Mouse (Mus musculus) thymus, postnatal 14 days (tissue): Measurements from ENCODE around the gene Adamts20.
A peak's percentile ranks its signal among the peaks of the same experiment; 100 is the strongest.

Experiments
- DNase-seq: peaks from one replicate; pipeline ENCODE4 v3.0.0; 2021

Adamts20 gene

DNA sequence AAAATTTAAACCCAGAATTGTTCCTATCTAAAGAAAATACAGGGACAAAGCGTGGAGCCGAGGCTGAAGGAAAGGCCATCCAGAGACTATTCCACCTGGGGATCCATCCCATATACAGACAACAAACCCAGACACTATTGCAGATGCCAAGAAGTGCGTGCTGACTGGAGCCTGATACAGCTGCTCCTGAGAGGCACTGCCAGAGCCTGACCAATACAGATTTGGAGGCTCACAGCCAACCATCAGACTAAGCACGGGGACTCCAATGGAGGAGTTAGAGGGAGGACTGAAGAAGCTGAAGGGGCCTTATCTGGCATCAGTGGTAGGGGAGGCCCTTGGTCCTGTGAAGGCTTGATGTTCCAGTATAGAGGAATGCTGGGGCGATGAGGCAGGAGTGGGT is 138.6 kb downstream of the Adamts20 start:
- no peak for DNase-seq

DNA sequence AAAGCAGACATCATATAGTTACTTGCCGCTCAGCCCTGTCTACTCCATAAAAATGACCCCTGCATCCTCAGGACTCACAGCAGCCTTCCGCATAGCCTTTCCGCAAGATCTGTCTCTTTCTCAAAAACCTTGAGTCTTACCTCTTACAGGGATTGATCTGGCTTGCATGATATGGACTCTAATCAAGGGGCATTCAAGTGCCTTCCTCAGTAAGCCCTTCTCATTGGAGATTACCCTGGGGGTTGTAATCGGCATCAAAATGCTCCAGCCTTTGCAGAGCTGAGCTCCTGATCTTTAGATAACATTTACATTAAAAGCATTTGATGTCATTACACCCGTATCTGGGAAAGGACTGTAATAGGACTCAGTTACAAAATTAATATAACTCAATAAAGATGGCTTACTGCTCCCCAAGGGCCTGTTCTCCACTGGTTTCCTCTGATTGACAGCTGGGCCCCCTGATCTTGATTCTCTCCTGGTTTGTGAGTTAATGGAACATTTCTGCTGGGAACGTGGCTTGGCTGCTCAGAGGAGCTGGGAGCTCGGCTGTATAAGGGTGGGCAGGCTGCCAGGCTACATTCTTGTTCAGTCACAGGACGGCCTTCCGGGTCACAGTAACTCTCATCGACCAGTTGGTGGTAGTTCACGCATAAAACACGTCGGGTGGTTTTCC is 139.6 kb downstream of the Adamts20 start:
- DNase-seq, result no peak

DNA sequence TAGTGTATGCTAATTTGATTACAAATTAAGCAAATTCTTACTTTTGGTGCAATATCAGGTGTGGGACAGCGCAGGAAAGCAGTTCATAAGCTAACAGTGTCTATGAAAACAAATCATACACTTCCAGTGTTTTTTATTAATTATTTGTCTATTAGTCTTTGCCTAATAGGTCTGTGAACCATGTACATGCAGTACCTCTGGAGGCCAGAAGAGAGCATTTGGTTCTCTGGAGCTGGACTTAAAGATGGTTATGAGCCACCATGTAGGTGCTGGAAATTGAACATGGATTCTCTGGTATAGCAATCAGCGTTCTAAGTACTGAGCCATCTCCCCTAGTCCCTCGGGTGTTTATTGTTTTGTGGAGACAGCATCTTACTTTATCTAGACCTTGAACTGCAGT is 149.0 kb downstream of the Adamts20 start:
- DNase-seq, result no peak

DNA sequence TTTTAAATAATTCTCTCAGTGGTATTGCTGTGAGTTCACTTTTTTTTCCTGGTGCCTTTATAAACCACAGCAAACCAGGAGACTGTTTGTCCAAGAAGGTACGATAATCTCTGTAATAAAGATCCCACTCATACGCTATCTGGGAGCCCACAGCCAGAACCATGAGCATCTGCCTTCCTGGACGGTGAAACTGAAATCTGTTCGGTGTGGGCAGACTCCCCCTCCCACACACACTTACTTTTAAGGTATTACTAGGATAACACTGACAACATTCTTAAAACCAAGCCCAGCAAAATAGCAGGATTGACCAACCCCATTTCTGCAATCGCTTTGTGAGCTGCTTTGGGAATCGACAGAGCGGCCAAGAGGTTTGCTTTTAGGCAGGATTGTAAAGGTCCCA is 155.5 kb downstream of the Adamts20 start:
- no peak for DNase-seq

DNA sequence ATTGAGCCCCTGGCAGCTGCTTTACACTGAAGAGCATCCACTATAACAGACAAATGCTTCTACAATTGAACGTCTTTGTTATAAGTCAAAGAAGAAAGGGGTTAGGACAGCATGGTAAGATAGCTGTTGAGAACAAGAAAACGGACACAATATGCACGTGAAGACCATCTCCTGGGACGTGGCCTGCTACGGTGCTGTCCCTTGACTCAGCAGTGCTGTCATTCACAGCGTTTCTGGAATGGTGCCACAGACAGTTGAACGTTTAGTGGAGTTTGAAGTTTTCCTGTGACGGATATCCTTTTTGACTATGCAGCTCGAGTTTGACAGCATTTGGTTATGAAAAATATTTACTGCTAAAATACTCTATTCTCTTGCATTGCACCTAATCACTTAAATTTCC is 157.3 kb downstream of the Adamts20 start:
- no peak for DNase-seq

DNA sequence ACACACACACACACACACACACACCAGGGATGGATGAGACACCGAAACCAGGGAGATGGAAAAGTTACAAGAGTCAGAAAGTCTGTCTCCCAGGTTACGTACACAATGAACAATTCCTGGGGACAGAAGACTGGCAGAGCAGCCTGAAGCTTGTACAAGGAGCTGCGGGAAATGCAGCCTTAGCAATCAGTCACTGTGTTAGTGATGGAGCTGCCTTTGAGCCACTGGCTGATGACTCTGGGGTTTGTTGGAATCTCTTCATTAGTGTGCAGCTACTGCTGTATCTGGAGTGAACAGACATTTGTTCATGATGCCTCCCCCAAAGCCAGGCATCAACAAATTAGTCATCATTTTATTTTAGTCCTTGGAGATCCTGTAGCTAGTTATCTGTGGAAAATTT is 162.1 kb downstream of the Adamts20 start:
- DNase-seq, result no peak

DNA sequence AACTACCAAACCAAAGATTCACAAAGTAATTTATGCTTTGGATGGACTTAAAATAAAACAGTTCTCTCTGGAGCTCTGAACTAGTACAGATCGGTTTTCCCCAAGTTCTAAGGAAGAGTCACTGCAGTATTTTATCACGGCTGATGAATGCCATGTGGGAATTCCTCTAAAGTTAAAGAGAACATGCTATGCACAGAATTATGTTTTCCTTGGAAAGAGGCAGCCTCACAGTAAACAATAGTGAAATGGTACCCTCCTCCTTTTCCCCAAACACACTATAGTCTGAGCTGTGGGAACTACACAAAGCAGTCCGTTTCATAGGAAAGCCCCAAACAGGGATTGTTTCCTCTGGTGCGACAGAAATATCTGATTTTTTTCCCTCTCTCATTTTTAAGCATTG is 171.1 kb downstream of the Adamts20 start:
- DNase-seq, result no peak

DNA sequence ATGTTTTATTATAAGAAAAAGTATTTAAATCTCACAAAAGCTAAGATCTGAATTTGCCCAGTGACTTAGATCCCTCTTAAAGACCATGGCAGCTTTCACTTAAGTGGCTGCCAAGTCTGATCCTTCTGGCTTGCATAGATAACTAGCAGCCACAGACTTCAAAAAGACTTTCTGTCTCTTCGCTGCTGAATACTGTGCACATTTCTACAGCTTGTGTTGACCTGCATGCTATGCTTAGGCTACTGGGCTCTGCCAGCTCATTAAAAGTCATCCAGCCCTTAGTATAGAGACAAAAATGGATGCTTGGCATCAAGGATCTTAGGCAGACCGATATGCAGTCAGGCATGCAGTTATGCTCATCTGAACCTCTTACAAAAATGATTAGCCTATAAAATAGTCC is 177.2 kb downstream of the Adamts20 start:
- DNase-seq, result no peak

DNA sequence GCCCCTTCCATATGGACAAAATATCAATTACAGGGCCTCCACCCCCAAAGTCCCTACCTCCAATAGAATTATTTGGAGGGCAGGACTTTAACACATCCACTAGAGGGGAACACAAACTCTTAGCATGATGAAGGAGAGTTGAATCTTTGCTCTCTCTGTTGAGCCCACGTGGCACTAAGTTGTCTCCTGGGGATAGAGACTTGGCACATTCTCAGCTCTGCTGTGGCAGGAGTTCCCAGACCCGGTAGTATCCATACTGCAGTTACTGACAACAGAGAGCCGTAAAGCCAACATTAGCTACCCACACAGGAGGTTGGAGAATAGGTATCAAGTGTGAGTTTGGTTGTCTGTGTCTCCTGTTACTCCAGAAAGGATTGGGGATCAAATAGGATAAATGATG is 177.7 kb downstream of the Adamts20 start:
- no peak for DNase-seq

DNA sequence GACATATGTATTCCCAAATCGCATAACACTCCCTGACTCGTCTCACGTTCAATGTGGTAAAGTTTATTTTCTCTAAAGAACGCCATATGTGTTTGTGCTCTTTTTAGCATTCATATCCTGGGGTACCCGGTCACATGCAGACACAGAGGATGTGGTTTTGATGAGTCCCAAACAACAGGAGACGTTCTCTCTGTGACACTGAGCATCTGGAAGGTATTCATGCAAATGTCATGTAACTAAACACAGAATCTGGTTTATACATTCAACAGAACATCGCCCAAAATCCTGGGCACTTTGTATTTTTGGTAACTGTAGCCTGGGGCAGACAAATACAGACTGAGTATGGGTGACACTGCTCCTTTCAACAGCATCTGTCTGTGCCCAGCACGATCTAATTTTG is 188.8 kb downstream of the Adamts20 start:
- peak; percentile 14 for DNase-seq

DNA sequence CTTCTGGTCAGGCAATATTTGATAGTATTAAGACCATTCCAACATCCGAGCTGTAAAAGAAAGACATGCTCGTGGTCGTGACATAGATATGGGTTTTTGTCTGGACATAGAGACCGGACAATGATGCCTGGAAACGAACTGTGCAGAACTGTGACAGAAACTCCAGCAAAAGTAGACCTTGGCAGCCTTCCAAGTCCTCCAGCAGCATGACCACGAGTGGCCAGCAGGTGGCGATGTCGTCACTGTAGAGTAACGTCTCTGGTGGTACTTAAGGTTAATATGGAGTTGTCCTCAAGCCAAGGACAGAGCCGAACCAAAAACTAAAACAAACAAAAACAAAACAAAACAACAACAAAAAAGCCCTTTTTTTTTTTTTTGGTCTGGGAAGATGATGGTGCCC is 199.6 kb downstream of the Adamts20 start:
- DNase-seq, result peak; percentile 83

DNA sequence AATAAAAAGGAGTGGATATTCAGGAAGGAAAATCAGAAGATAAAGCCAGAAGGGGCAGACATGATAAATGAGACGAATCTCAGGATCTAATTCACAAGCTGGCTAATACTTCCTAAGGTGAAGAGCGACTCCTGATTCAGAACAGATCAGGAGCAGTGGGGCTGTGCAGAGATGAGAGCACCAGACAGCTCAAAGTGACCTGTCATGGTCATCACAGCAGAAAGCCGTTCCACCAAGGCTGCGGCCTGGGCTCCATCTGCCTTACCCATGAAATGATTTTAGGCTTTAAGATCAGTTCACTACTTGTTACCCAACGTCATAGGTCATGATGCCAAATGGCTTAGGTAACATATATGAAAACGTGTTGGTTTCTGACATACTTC is 200.7 kb downstream of the Adamts20 start:
- DNase-seq, result no peak

DNA sequence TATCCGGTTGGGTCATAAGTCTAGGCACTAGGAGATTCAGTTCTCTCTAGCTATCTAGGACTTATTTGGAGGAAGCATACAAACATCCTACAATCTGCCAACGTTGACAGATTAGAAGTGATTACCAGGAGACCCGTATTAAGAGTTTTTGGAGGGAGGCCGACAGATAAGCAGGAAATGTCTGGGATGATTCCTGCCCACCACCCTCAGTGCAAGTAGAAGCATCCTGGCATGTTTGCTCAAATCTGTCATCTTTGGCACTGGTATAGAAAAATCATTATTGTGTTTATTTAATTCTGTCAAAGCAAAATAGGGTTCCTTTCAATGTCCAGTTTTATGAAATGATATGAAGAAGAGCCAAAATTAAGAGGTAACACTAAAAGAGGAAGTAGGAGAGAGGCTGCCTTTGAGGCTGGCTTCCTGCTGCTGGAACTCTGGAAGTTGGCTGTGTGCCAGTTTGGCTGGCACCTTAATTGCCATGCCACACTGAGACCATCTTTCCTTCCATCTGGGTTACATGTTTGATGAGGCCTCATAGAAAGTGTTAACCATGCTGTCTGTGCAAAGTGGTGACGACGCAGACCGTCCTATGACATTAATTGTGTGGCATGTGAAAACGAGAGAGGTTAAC is 201.2 kb downstream of the Adamts20 start:
- DNase-seq, result no peak

DNA sequence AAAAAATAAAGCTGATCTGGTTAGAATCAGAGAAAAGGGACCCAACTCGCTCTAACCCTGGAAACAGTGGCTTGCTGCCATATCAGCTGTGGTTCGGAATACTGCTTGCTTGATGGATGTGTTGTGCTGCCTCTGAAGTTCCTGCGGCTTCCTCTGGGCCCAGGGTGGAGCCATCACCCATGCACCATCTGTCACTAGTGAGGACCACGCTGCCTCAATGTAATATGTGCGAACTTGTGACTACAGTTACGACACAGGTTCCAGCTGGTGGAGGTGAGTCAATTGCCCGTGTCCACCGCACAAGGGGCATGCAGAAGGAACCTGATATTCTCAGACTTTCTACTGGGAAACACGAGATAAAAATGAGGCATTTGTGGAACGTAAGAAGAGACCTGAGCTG is 202.0 kb downstream of the Adamts20 start:
- DNase-seq, result no peak

DNA sequence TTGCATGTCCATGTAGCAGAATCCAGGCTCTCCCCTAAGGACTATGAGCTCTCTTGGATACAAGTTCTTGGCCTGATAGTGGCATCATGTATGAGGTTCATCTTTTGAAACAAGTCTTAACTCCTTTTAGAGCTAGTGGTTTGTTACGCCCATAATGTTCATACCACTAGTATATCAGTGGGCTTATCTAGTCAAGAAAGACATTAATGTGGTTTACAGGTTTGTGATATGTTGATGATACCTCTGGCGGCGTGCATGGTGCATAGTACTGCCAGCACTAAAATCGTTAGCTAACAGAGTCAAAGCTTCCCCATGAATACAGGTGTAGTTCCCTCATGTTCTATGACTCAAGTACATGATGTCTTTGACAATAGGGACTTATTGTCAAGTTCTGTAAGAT is 205.7 kb downstream of the Adamts20 start:
- DNase-seq, result no peak

DNA sequence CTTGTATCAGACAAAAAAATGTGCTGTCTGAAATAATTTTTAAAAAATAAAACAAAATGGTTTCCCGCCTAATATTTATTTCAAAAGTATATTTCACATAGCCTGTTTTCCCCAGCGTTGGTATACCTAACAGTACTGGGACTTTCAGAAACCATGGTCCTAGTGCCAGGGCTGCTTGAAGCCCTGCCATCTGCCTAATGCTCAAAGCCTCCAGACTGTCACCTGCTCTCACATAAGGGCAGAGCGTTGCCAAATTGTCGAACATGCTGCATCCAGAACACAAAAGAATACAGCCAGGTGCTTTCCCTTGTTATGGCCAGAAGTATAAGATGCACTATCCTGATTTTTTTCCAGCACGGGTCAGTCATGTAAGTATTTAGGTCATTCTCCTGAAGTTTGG is 209.7 kb downstream of the Adamts20 start:
- no peak for DNase-seq

DNA sequence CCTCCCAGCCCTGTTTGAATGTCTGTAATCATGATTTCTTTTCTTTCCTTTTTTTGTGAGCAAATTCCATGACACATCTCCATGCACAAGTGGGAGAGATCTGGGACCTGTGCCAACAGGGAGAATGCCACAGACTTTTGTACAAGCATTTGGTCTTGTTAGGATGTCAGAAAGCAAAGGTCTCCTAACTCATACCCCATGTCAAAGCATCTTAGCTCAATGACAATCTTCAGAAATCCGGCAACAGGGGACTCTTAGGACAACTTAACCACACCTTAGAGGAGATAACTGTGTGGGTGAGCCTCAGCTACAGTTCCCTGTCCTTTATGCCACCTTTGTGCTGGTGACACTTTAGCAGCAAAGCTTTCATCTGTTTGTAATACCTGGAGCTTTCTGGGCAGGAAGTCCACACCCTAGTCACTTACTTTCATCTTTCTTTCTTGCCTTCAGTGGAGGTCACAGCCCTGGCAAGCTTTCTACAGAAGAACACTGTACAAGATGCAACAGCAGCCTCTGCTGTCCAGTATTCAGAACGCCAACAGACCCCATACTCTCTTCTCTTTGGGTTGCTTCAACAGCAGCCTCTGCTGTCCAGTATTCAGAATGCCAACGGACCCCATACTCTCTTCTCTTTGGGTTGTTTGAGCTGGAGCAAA is 210.2 kb downstream of the Adamts20 start:
- DNase-seq, result peak; percentile 19

DNA sequence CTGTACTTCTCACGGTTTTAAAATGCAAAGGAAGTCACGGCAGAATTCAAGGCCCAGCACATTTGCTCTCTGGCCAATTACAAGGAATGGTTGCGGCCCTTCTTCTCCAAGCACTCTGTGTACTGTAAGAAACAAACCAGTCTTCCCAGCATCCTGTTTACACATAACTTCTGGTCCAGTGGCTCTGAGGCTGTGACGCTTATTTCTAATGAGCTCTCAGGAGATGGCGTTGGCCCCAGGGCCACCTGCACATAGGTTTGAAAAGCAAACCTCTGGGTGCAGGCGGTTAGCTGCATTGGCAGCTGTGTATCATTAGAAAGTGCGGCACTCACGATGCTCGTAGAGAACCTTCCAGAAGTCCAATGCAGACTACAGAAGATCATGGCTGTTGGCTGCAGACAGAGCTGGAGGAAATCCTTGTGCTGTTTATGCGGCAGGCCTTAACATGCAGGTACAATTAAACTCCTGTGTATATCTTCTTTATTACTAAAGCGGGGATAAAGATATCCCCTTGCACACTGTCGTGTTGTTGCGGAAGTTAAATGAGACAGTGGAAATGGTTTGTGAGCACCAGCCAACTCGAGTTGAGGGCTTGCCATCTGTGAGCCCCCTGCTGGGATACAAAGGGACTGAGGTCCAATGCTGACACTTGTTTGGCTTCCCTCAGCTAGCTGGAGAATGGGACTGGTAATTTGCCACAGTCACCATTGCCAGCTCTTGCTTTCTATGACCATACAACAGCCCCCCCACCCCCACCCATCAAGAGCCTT is 210.9 kb downstream of the Adamts20 start:
- DNase-seq, result peak; percentile 20

DNA sequence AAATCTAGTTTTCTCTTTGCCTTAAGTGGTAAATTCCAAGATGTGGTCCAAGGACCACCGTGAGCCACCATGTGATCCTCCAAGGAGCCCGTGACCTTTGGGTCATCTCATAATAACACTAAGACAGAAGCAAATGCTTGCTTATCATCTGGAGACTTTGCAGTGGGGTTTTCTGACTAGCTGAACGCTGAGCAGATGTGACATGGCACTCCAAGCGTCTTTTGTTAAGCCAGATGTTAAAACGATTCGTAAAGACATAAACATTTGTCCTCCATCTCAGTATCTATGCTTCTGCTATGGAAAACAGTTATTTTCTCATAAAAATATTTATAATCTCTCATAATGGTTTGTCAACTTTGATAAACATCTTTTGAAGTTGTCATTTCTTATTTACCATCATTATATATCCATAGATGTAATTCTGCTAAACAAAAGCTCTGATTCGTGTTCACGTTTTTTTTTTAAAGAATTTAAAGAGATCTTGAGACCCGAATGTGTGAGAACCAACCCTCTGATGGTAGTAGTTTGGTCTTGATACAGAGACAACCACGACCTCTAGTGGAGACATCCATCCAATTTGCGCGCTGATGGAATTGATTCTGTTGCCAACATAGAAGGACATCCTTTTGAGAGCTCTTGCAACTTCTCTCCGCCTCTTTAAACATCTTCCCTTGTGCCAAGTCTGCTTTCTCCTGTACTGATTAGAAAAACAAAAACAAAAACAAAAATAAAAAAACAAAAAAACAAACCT is 212.1 kb downstream of the Adamts20 start:
- DNase-seq, result peak; percentile 41

DNA sequence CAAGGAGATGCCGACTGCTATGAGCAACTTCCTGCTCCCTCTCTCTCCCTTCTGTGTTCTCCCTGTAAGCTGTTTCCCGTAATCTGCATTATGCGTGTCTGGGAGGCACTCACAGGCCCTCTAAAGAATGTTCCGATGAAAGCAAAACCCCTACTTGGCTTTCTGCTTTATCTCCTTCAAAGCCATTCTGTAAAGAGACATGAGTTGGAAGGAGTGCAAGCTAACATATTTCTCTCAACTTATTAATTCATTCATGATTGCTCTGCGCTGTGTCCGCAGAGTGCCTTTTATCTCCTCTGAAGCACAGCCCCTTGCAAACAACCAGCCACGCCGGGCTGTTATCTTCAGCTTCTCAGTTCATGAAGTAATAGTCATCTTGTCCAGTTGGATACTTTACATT is 215.5 kb downstream of the Adamts20 start:
- no peak for DNase-seq

DNA sequence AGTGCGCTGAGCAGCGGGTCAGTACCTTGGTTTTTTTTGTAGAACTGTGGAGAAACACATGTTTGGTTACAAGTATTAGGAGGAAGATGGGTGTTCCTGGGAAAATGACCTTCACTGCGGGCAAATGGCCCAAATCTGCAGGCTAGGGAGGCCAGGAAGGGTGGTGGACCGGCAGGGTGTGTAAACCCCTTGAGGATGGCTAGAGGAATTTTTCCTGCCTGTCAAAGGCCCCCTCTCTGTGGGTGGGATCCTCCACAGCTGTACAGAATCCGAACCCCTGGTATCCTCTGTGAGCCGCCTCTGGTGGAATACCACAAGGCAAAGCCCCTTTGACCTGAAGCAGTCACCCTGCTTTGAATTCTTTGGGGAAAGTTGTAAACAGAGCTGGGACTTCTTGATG is 216.8 kb downstream of the Adamts20 start:
- DNase-seq, result no peak

DNA sequence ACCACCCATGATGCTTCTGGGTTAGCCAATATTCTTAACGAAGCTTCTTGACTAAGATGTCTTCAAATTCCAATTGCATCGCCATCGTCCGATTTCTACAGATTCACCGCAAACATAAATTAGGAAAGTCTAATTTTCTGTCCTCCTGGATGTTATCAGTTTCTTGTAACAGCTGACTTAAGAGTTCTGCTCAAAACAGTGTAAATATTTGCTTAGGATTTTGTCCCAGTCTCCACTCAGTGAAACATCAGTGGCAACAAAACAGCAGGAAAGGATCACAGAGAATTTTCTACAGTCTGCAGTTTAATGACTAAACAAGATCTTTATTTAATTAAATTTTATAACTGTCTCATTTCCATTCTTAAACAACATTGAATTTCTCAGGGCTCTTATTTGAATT is 218.5 kb downstream of the Adamts20 start:
- DNase-seq, result no peak

DNA sequence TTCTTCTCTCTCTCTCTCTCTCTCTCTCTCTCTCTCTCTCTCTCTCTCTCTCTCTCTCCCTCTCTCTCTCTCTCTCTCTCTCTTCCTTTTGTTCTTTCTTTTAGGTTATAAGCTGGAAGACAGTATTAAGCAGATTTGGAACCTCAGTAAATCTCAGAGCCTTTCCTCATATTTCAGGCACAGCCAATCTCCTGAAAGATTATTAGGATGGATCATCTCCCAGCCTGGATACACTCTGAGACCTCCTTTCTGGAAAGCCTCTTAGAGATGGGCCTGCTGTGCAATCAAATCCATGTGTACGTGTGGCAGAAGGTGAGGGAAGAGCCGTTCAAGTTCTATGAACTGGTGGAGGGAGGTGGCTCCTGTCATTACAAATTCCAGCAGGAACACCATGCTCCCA is 220.9 kb downstream of the Adamts20 start:
- DNase-seq, result no peak
